Mouse (Mus musculus) spleen, adult 2 months (tissue): Measurements from ENCODE around the gene Gal3st2.
"Not testable (repeated sequence)": the region's sequence is repeated elsewhere in the genome, so short reads cannot be mapped to it uniquely, and the experiment has no call there.

Experiments used
- CTCF ChIP-seq: fragments of 200-500 bp; IDR thresholded peaks from 2 replicates; pipeline ENCODE4 v1.5.1; 2011; ENCODE audit warnings: mild to moderate bottlenecking, inconsistent platforms; ENCODE audit not compliant: insufficient read depth, insufficient read length, insufficient replicate concordance; ENCODE audit errors: extremely low read depth
- POLR2A ChIP-seq: fragments of 200-500 bp; IDR thresholded peaks from 2 replicates; pipeline ENCODE4 v1.6.1; 2011; ENCODE audit warnings: low read depth, low read length, inconsistent platforms

DNA sequence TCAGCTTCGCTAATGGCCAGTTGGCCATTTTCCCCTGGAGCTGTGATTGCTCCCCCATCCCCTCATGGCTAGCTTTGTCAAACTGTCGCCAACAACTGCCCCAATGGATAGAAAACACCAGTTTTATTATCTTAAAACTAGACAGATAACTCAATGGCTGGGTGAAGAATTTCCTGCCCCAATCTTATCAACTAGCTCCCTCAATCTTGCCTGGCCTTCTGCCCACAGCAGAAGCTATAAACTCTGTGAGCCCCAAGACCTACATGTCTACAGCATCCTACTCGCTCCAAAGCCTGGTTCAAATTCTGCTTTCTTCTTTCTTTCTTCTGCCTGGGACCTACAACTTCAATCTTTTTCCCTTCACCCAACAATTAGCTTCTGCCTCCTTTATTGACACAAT is 56.1 kb downstream of the Gal3st2 start:
- not testable (repeated sequence) for TF ChIP-seq CTCF, POLR2A
